Mouse (Mus musculus) intestine, embryonic 14.5 days (tissue): Measurements from ENCODE around the gene Vgll4. TPM values are rescaled to one million over a fixed set of nuclear protein-coding genes. Genes with fewer than 3 reads are reported as not detected.

Experiments used
- ATAC-seq: fragments of 200-750 bp; cut with Nextera tagmentation; replicated peaks from 2 replicates; pipeline ENCODE4 v1.8.0; 2017; ENCODE audit warnings: low read depth, moderate number of reproducible peaks, moderate TSS enrichment, moderate library complexity; ENCODE audit not compliant: low FRiP score, low TSS enrichment
- DNase-seq: peaks from one replicate; pipeline ENCODE4 v3.0.0-alpha.2; 2018; ENCODE audit warnings: low spot score
- H3K27ac ChIP-seq: fragments of 300-500 bp; sonication (generic); 2 replicates; pipeline ENCODE4 v1.5.1; 2014; ENCODE audit warnings: low read depth, mild to moderate bottlenecking, control low read depth
- H3K27me3 ChIP-seq: fragments of 300-500 bp; sonication (generic); replicated peaks from 2 replicates; pipeline ENCODE4 v1.6.1; 2014; ENCODE audit warnings: low read length, control low read depth; ENCODE audit not compliant: control insufficient read depth, insufficient read depth
- H3K36me3 ChIP-seq: fragments of 300-500 bp; sonication (generic); 2 replicates; pipeline ENCODE4 v1.6.1; 2014; ENCODE audit warnings: low read length, control low read depth; ENCODE audit not compliant: control insufficient read depth, insufficient read depth
- H3K4me1 ChIP-seq: fragments of 300-500 bp; sonication (generic); replicated peaks from 2 replicates; pipeline ENCODE4 v1.6.1; 2014; ENCODE audit warnings: low read length, control low read depth, mixed read lengths; ENCODE audit not compliant: control insufficient read depth, insufficient read depth
- H3K4me2 ChIP-seq: fragments of 300-500 bp; sonication (generic); 2 replicates; pipeline ENCODE4 v1.6.1; 2014; ENCODE audit warnings: low read length
- H3K4me3 ChIP-seq: fragments of 300-500 bp; sonication (generic); 2 replicates; pipeline ENCODE4 v1.5.1; 2014; ENCODE audit warnings: low read depth, low read length, control low read depth, mixed read lengths
- H3K9ac ChIP-seq: fragments of 300-500 bp; sonication (generic); 2 replicates; pipeline ENCODE4 v1.6.1; 2014; ENCODE audit warnings: mild to moderate bottlenecking, low read length
- H3K9me3 ChIP-seq: fragments of 300-500 bp; sonication (generic); 2 replicates; pipeline ENCODE4 v1.6.1; 2016; ENCODE audit warnings: low read length, control low read depth; ENCODE audit not compliant: control insufficient read depth
- WGBS: fragments of 180-500 bp; shearing (Covaris S2); extraction: QIAGEN DNeasy Blood & Tissue Kit; methylation state at CpG from one replicate; pipeline ENCODE4 v1.1.7; 2014; 5-methylcytosine and 5-hydroxymethylcytosine counted together
- polyA plus RNA-seq: library from polyadenylated mRNA; unstranded; fragments of >200 nt; fragmentation: Nextera tagmentation; extraction: Ambion mirVana; gene quantifications from 2 replicates; pipeline ENCODE4 v1.2.1, GENCODE M21; 2014

Gene Vgll4
- polyA plus RNA-seq, 1 experiment from 2014 or later = 72.0 TPM

DNA sequence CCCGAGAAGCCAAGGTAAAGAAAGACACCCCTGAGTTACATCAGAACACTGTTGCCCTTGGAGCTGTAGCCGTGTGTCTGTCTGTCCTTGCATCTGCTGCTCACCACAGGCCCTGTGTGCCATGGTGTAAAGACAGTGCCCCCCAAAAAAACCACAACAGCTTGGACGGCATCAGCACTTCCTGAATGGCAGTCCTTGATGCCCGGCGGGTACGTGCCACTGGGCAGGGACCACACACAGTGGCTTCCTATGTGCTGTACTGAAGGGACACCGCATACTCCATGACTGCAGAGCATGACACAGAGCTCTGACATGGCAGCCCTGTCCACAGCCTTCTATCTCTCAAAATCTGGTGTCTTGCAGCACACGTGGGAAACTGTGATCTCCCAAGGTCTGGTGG lies 120.0 kb downstream of the Vgll4 start:
- Histone ChIP-seq H3K4me3 (no peak overlapping the region), H3K9me3 (no peaks in the 10 kb centered on the region), H3K9ac (no peak overlapping the region), H3K4me1 (peaks cover 9% of the 10 kb centered on the region), H3K36me3 (no peaks in the 10 kb centered on the region), H3K27me3 (no peaks in the 10 kb centered on the region), H3K27ac (no peak overlapping the region), H3K4me2 (no peak overlapping the region)
- WGBS = 81% methylated on average over 8 of the region's 8 CpGs
- DNase-seq (no peak), ATAC-seq (no peak)

DNA sequence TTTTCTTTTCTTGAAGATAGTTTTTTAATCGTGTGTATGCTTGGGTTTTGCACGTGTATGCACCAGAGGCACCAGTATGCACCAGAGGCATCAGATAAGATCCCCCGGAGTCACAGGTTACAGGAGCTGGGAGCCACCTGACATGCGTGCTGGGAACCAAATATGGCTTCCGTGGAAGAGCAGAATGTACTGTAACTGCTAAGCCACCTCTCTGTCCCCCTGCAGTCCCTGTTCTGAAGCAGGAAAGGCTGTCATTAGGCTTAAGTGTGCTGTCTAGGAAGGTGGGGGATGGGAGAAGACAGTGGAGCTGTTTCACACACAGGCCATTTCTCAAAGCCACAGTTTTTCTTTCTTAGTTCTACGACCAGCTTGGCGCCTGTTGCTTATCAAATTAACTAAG lies 121.0 kb downstream of the Vgll4 start:
- Histone ChIP-seq H3K4me1 (peaks cover 3% of the 10 kb centered on the region), H3K27me3 (no peaks in the 10 kb centered on the region), H3K4me3 (no peak overlapping the region), H3K36me3 (no peaks in the 10 kb centered on the region), H3K4me2 (no peak overlapping the region), H3K9me3 (no peaks in the 10 kb centered on the region), H3K27ac (no peak overlapping the region), H3K9ac (no peak overlapping the region)
- ATAC-seq = no peak
- no peak for DNase-seq
- 49% methylated on average over 7 of the region's 7 CpGs for WGBS

GRCm38 (mm10) chr6:114847582-114848174 lies 122.1 kb downstream of the Vgll4 start:
- H3K9me3 ChIP-seq = no peaks in the 10 kb centered on the region
- H3K9ac ChIP-seq = no peak overlapping the region
- no peak for ATAC-seq
- H3K4me1 ChIP-seq = peaks cover 3% of the 10 kb centered on the region
- WGBS = 75% methylated on average over 12 of the region's 12 CpGs
- no peaks in the 10 kb centered on the region for H3K36me3 ChIP-seq
- no peak overlapping the region for H3K4me2 ChIP-seq
- H3K27ac ChIP-seq = no peak overlapping the region
- H3K27me3 ChIP-seq = no peaks in the 10 kb centered on the region
- H3K4me3 ChIP-seq = no peak overlapping the region
- no peak for DNase-seq

DNA sequence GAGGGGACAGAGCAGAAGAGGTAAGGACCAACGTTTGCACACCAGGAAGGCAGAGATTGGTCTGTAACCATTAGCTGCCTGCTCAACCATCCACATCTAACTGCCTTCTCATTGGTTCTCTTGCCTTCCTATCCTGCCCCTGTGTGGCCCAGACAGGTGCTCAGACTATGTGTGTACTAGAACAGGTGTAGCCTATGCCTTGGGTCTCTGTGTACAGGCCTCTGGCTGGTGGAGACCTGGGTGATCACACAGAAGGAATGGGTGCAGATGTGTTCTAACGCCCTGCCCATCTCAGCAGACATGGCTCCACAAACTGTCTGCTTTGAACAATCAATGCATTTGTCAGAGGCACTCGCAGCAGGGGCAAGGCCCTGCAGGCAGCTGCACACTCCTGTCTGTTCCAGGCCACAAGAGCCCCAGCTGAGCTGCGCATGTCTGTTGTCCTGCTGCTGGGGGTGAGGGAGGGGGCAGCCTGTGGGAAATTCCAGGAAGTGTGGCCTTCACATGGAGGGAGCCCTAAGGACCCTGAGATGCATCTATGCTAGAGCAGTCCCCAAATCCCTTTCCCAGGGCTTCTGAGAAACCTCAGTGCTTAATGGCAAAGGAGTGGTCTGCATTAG lies 123.5 kb downstream of the Vgll4 start:
- DNase-seq (no peak), ATAC-seq (0 out of 2 replicates have a peak, but pooled peaks have one; percentile 17)
- WGBS = 42% methylated on average over 4 of the region's 4 CpGs
- no peak overlapping the region for H3K27ac ChIP-seq
- H3K9ac ChIP-seq = no peak overlapping the region
- H3K4me2 ChIP-seq = no peak overlapping the region
- H3K27me3 ChIP-seq = no peaks in the 10 kb centered on the region
- H3K36me3 ChIP-seq = no peaks in the 10 kb centered on the region
- H3K9me3 ChIP-seq = no peaks in the 10 kb centered on the region
- H3K4me1 ChIP-seq = peaks cover 7% of the 10 kb centered on the region
- no peak overlapping the region for H3K4me3 ChIP-seq

- Histone ChIP-seq H3K9ac (no peak overlapping the region), H3K9me3 (peaks cover 4% of the 10 kb centered on the region; the same call in 1 of the 2 replicates), H3K27me3 (no peaks in the 10 kb centered on the region), H3K4me2 (no peak overlapping the region), H3K4me3 (no peak overlapping the region), H3K36me3 (no peaks in the 10 kb centered on the region), H3K4me1 (peaks cover 19% of the 10 kb centered on the region), H3K27ac (no peak overlapping the region)
- no peak for ATAC-seq
- no peak for DNase-seq
- 78% methylated on average over 2 of the region's 2 CpGs for WGBS
These were observed 126.9 kb downstream of the Vgll4 start for GRCm38 (mm10) chr6:114842863-114843262.

DNA sequence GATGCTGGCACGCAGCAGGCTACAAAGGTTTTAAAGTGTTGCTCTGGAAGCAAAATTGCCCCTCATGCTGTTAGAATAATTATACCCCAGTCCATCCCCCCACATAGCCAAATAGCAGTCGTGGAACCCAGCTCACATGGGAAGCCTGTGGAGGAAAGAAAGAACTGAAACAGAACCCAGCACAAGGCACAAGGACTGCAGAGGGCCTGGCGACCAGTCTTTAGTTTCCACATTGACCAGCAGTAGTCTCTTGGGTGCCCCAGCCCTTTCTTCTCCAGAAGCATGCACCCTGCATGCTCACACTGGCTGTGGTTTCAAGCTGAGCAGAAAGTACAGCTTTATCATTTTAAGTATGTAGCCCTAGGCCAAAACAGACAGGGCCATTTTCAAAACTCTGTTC lies 127.7 kb downstream of the Vgll4 start:
- ATAC-seq = no peak
- H3K4me1 ChIP-seq = peaks cover 19% of the 10 kb centered on the region
- H3K9me3 ChIP-seq = peaks cover 4% of the 10 kb centered on the region; the same call in 1 of the 2 replicates
- WGBS = 47% methylated on average over 3 of the region's 3 CpGs
- H3K9ac ChIP-seq = no peak overlapping the region
- DNase-seq = no peak
- no peak overlapping the region for H3K4me2 ChIP-seq
- no peaks in the 10 kb centered on the region for H3K36me3 ChIP-seq
- H3K27ac ChIP-seq = no peak overlapping the region
- H3K27me3 ChIP-seq = no peaks in the 10 kb centered on the region
- H3K4me3 ChIP-seq = no peak overlapping the region

- Histone ChIP-seq H3K4me1 (peaks cover 15% of the 10 kb centered on the region), H3K36me3 (no peaks in the 10 kb centered on the region), H3K27me3 (no peaks in the 10 kb centered on the region), H3K4me3 (no peak overlapping the region), H3K27ac (no peak overlapping the region), H3K9me3 (peaks cover 4% of the 10 kb centered on the region; the same call in 1 of the 2 replicates), H3K4me2 (no peak overlapping the region), H3K9ac (no peak overlapping the region)
- 85% methylated on average over 7 of the region's 7 CpGs for WGBS
- ATAC-seq (no peak), DNase-seq (no peak)
These were observed 129.8 kb downstream of the Vgll4 start for GRCm38 (mm10) chr6:114840012-114840411.

GRCm38 (mm10) chr6:114838872-114839271 lies 130.9 kb downstream of the Vgll4 start:
- ATAC-seq (no peak), DNase-seq (no peak)
- Histone ChIP-seq H3K4me1 (peaks cover 15% of the 10 kb centered on the region), H3K9ac (no peak overlapping the region), H3K27ac (no peak overlapping the region), H3K4me3 (no peak overlapping the region), H3K36me3 (no peaks in the 10 kb centered on the region), H3K27me3 (no peaks in the 10 kb centered on the region), H3K9me3 (peaks cover 4% of the 10 kb centered on the region; the same call in 1 of the 2 replicates), H3K4me2 (no peak overlapping the region)
- WGBS = 71% methylated on average over 4 of the region's 4 CpGs

DNA sequence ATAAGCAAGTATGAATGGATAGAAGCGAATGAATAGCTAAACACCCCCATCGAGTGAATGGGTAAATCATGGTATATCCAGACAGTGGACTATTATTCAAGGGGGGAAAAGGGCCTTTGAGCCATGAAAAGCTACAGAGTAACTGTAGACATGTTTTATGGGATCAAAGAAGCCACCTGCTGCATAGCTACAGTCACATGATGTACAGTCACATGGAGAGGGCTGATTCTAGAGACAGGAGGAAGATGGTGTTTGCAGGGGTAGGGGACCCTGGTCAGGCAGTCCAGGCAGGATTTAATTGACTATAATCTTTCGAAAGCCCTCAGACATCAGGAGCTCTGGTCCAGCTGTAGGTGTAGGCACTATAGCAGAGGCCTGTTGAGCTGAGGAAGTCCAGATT lies 133.4 kb downstream of the Vgll4 start:
- no peak overlapping the region for H3K9ac ChIP-seq
- 83% methylated on average over 3 of the region's 3 CpGs for WGBS
- H3K9me3 ChIP-seq = peaks cover 4% of the 10 kb centered on the region; the same call in 1 of the 2 replicates
- no peak overlapping the region for H3K4me3 ChIP-seq
- no peak overlapping the region for H3K27ac ChIP-seq
- H3K4me1 ChIP-seq = peaks cover 20% of the 10 kb centered on the region
- ATAC-seq = no peak
- no peaks in the 10 kb centered on the region for H3K27me3 ChIP-seq
- H3K4me2 ChIP-seq = no peak overlapping the region
- no peaks in the 10 kb centered on the region for H3K36me3 ChIP-seq
- DNase-seq = no peak
